Mouse (Mus musculus): Measurements from ENCODE around the gene Acr. TPM values are rescaled to one million over a fixed set of nuclear protein-coding genes. Genes with fewer than 3 reads are reported as not detected.

Gene Acr
- total RNA-seq, 2 experiments from 2014 or later = 0.58 to 1.7 TPM

DNA sequence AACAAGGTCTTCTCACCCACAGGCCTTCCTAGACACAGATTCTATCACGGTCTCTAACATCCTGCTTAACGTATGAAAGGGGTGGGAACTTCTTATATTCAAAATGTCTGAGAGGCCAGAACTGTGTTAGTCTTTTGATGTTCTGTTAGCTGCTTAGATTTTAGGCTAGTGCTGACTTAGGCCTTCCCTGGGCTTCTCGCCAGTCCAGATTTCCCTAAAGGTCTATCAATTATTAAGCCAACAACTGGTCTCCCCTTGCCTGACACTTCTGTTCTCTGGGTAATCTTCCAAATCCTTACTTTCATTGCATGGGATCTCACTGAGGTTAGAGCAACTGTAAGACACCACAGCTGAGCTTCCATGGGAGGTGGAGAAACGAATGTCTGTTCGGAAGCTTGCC, 21.0 kb downstream of the Acr start:
- intact Hi-C loops (cut with DNase I) = no loop called here
- Histone ChIP-seq H3K27ac (no peak overlapping the region), H3K4me3 (no peak overlapping the region)
- no peak for DNase-seq (ENCODE audit: extremely low spot score in 1 of 2, low spot score in 2 of 2)
- TF ChIP-seq CTCF (IDR thresholded peaks at IDR 0.05) = no peak

- no peak for TF ChIP-seq CTCF (IDR thresholded peaks at IDR 0.05)
- Histone ChIP-seq H3K27ac (peak overlapping the region; percentile 86), H3K4me3 (peak overlapping the region; percentile 87)
- intact Hi-C loops (cut with DNase I) = no loop called here
- no peak for DNase-seq (ENCODE audit: extremely low spot score in 1 of 2, low spot score in 2 of 2)
These were observed 23.2 kb downstream of the Acr start for GRCm38 (mm10) chr15:89591317-89591716.

- Histone ChIP-seq H3K27ac (peak within 1 kb of the TSS; percentile 86), H3K4me3 (peak within 1 kb of the TSS; percentile 87)
- intact Hi-C loops (cut with DNase I) = no loop called here
- peak; percentile 17 for TF ChIP-seq CTCF (IDR thresholded peaks at IDR 0.05)
- DNase-seq (ENCODE audit: extremely low spot score in 1 of 2, low spot score in 2 of 2) = peak; percentile 86
These were observed 23.8 kb downstream of the Acr start, which contains the start of gene Rabl2 for GRCm38 (mm10) chr15:89591723-89592455. TSS of gene Rabl2 (minus strand) at chr15:89591923.

GRCm38 (mm10) chr15:89592548-89592947, 24.4 kb downstream of the Acr start:
- Histone ChIP-seq H3K4me3 (no peak overlapping the region), H3K27ac (no peak overlapping the region)
- DNase-seq (ENCODE audit: extremely low spot score in 1 of 2, low spot score in 2 of 2) = no peak
- TF ChIP-seq CTCF (IDR thresholded peaks at IDR 0.05) = no peak
- intact Hi-C loops (cut with DNase I) = no loop called here

DNA sequence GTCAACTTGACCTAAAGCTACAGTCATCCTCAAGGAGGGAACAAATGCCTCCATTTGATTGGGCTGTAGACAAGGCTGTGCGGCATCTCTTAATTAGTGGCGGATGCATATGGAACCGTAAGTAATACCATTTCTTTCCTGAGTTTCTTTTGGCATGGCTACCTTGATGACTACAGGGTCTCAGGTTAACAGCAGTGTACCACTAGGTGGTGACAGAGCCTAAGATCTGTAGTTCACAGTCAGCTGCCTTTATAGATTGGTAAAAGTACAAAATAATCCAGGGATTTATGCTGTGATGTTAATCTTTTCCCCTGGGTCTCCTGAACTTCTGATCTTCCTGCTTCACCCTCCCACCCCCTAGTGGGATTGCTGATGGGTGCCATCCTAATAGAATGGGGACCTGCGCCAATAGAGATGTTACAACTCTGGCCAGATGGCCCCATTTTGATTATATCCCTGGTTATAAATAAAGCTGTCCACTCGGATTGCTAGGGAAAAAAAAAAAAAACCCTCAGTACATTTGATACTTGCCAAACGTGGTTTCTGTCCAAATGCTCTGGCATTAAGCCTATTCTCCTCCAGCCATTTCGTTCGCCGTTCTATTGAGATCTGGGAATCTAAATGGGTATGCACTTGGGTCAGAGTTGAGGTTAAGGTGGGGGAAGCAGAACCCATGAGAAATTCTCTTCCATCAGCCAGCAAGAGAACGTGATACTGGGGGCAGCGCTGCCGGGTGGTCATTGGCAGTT, 37.9 kb downstream of the Acr start:
- no peak for DNase-seq (ENCODE audit: extremely low spot score in 1 of 2, low spot score in 2 of 2)
- intact Hi-C loops (cut with DNase I) = loop anchor here (10.0 kb wide), 1 partner anchor 1319 kb away; no protein-coding TSS in a partner anchor
- TF ChIP-seq CTCF (IDR thresholded peaks at IDR 0.05) = peak; percentile 40
- Histone ChIP-seq H3K4me3 (no peak overlapping the region), H3K27ac (no peak overlapping the region)

DNA sequence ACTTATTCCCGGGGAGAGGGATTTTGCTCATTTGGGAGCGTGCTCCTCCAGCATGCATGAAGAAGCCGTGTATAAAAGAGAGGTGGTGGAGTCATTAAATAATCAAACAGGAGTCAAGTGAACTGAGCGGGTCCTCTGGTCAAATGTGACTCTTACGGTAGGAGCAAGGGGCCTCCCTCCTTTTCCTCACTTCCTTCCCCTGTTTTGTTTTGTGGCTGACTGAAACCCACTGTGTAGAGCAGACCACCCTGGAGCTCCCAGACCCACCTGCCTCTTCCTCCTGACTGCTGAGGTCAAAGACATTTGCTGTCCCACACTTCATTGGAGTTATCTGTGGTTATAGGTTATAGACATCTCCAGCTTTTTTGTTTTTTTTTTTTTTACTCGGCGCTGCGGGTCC, 39.4 kb downstream of the Acr start:
- Histone ChIP-seq H3K4me3 (no peak overlapping the region), H3K27ac (no peak overlapping the region)
- intact Hi-C loops (cut with DNase I) = loop anchor here (10.0 kb wide), 1 partner anchor 1317 kb away; no protein-coding TSS in a partner anchor
- DNase-seq (ENCODE audit: extremely low spot score in 1 of 2, low spot score in 2 of 2) = no peak
- TF ChIP-seq CTCF (IDR thresholded peaks at IDR 0.05) = no peak

DNA sequence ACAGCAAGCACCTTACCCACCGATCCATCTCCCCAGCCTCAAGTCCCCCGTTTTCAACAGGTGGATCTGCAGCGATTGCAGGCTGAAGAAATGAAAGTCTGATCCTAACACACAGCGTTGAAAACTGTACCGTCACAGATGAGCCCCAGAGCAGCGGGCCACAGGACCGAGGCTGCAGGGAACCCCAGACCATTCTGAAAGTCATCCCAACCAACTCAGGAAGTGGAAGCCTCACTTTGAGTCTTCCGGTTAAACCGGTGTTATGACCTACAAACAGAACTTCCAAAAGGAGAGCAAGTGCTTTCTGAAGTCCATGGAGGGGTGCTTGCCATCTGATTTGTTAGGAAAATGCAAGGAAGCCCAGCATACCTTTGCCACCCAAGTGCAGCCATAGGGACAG, 39.8 kb downstream of the Acr start:
- TF ChIP-seq CTCF (IDR thresholded peaks at IDR 0.05) = no peak
- intact Hi-C loops (cut with DNase I) = loop anchor here (10.0 kb wide), 1 partner anchor 1317 kb away; no protein-coding TSS in a partner anchor
- no peak overlapping the region for H3K4me3 ChIP-seq

DNA sequence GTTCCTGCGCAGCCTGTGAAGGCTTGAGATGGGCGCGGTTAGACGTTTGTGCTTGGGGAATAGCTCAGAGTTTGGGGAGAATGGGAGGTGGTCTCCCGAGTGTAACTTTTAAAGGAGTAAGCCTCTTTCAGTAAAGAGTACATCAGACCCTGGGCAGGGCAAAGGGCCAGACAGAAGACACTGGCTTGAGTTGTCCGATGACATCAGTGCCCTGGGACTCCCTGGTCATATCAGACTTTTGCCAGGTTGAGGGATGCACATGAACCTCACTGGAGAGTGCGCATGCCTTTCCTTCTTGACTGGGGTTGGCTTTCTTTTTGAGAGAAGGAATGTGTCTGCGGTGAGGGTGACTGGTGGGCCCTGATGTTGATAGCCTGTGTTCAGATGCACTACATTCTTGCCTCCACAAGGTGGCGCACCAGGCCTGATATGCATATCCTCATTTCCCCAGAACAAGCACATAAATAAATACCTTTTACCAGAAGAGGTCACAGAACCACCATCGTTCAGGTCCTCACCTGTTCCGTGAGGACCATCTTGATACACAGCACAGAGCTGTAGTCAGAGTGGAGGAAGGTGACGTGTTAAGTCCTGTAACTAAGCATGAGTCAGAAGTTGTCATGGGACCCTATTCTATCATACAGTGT, 54.3 kb downstream of the Acr start:
- Histone ChIP-seq H3K27ac (peak overlapping the region; percentile 68; the same call in 1 of the 2 replicates), H3K4me3 (no peak overlapping the region)
- intact Hi-C loops (cut with DNase I) = loop anchor here (2.0 to 5.0 kb wide), 4 partner anchors 220 to 602 kb away; partner anchors contain the start of genes Alg10b and Syt10
- DNase-seq (ENCODE audit: extremely low spot score in 1 of 2, low spot score in 2 of 2) = peak; percentile 53 to 57
- TF ChIP-seq CTCF (IDR thresholded peaks at IDR 0.05) = peak; percentile 89

More for the DNA sequence above, 39.8 kb downstream of the Acr start:
- DNase-seq (ENCODE audit: extremely low spot score in 1 of 2, low spot score in 2 of 2) = no peak
- no peak overlapping the region for H3K27ac ChIP-seq

GRCm38 (mm10) chr15:89622959-89623625, 55.0 kb downstream of the Acr start:
- peak overlapping the region; percentile 68 for H3K27ac ChIP-seq
- intact Hi-C loops (cut with DNase I) = loop anchor here (2.0 to 5.0 kb wide), 4 partner anchors 219 to 602 kb away; partner anchors contain the start of genes Alg10b and Syt10
- H3K4me3 ChIP-seq = no peak overlapping the region
- DNase-seq (ENCODE audit: extremely low spot score in 1 of 2, low spot score in 2 of 2) = no peak
- no peak for TF ChIP-seq CTCF (IDR thresholded peaks at IDR 0.05)

DNA sequence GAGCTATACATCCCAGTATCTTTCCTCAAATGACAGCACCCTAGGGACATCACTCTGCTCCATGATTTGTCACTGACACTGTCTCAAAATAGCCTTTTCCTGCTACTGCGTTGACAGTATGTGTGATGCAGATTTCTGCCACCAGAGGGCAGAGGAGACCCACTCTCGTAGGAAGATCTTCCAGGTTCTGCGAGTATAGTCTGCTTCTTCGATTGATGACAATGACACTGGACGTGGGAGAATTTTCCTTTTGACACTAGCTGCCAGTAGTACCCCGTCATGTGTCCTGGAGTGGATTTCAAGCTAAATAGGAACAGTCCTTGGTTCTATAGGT, 55.5 kb downstream of the Acr start:
- peak; percentile 90 for TF ChIP-seq CTCF (IDR thresholded peaks at IDR 0.05)
- intact Hi-C loops (cut with DNase I) = loop anchor here (2.0 to 5.0 kb wide), 4 partner anchors 219 to 601 kb away; partner anchors contain the start of genes Alg10b and Syt10
- Histone ChIP-seq H3K27ac (peak overlapping the region; percentile 68), H3K4me3 (no peak overlapping the region)
- peak; percentile 73 to 81 for DNase-seq (ENCODE audit: extremely low spot score in 1 of 2, low spot score in 2 of 2)

Other genes starting within 250 kb of the Acr start
- gene Adm2, start 245.6 kb upstream of the Acr start, total RNA-seq (2021) = not detected
- gene Miox, start 233.9 kb upstream of the Acr start, total RNA-seq (2021) = not detected
- gene Lmf2, start 212.7 kb upstream of the Acr start, total RNA-seq (2021) = 10 to 100 TPM; 18.8 to 19.8 TPM
- 100 to 1,000 TPM; 108 TPM for gene Ncaph2, start 212.6 kb upstream of the Acr start, total RNA-seq (2021)
- gene Sco2, start 194.5 kb upstream of the Acr start, total RNA-seq (2021) = 10 to 100 TPM; 28.5 to 29.1 TPM
- 1 to 10 TPM in 1 of 2 experiments, under 1 TPM in 1; 0.77 to 2.1 TPM for gene Tymp, start 191.3 kb upstream of the Acr start, total RNA-seq (2021)
- gene Odf3b, start 189.0 kb upstream of the Acr start, total RNA-seq (2021) = 1 to 10 TPM; 1.1 to 1.8 TPM
- under 1 TPM; 0.35 to 0.72 TPM for gene Klhdc7b, start 183.4 kb upstream of the Acr start, total RNA-seq (2021)
- gene Syce3, start 157.8 kb upstream of the Acr start, total RNA-seq (2021) = not detected
- 1 to 10 TPM; 2.3 to 3.0 TPM for gene Cpt1b, start 142.5 kb upstream of the Acr start, total RNA-seq (2021)
- gene C730034F03Rik, start 138.7 kb upstream of the Acr start, total RNA-seq (2021) = 1 to 10 TPM; 2.2 to 2.7 TPM
- not detected for gene Gm44502, start 138.6 kb upstream of the Acr start, total RNA-seq (2021)
- gene Chkb, start 138.4 kb upstream of the Acr start, total RNA-seq (2021) = 10 to 100 TPM; 42.5 to 45.2 TPM
- 100 to 1,000 TPM; 227 to 234 TPM for gene Mapk8ip2, start 114.4 kb upstream of the Acr start, total RNA-seq (2021)
- gene Arsa, start 90.9 kb upstream of the Acr start, total RNA-seq (2021) = 10 to 100 TPM; 32.0 to 33.0 TPM
- 100 to 1,000 TPM; 222 to 239 TPM for gene Shank3, start 68.7 kb upstream of the Acr start, total RNA-seq (2021)
- gene Rabl2, start 23.6 kb downstream of the Acr start, total RNA-seq (2021) = 10 to 100 TPM; 35.7 to 44.6 TPM